Mouse (Mus musculus) embryonic facial prominence, embryonic 14.5 days (tissue): ENCODE measurements around the gene Snta1. TPM values are rescaled to one million over a fixed set of nuclear protein-coding genes. Genes with fewer than 3 reads are reported as not detected.
A peak's percentile ranks its signal among the peaks of the same experiment; 100 is the strongest.

Experiments
- ATAC-seq: fragments of 200-750 bp; cut with Nextera tagmentation; 2 replicates; pipeline ENCODE4 v1.8.0; 2017; ENCODE audit warnings: low read depth, moderate number of reproducible peaks, moderate TSS enrichment
- DNase-seq: peaks from one replicate; pipeline ENCODE4 v3.0.0-alpha.2; 2015; ENCODE audit warnings: low spot score
- H3K27ac ChIP-seq: fragments of 300-500 bp; sonication (generic); replicated peaks from 2 replicates; pipeline ENCODE4 v1.5.1; 2014; ENCODE audit warnings: low read depth, mild to moderate bottlenecking, low read length, moderate library complexity
- H3K27me3 ChIP-seq: fragments of 300-500 bp; sonication (generic); replicated peaks from 2 replicates; pipeline ENCODE4 v1.6.1; 2014; ENCODE audit warnings: low read length; ENCODE audit not compliant: control insufficient read depth, insufficient read depth
- H3K36me3 ChIP-seq: fragments of 300-500 bp; sonication (generic); 2 replicates; pipeline ENCODE4 v1.6.1; 2014; ENCODE audit warnings: low read length, mixed read lengths; ENCODE audit not compliant: control insufficient read depth, insufficient read depth
- H3K4me1 ChIP-seq: fragments of 300-500 bp; sonication (generic); 2 replicates; pipeline ENCODE4 v1.6.1; 2014; ENCODE audit warnings: antibody characterized with exemption, low read length; ENCODE audit not compliant: control insufficient read depth, insufficient read depth
- H3K4me2 ChIP-seq: fragments of 300-500 bp; sonication (generic); 2 replicates; pipeline ENCODE4 v1.6.1; 2014; ENCODE audit warnings: low read depth, mild to moderate bottlenecking, low read length, moderate library complexity, mixed read lengths
- H3K4me3 ChIP-seq: fragments of 300-500 bp; sonication (generic); 2 replicates; pipeline ENCODE4 v1.5.1; 2014; ENCODE audit warnings: low read depth, mild to moderate bottlenecking, low read length
- H3K9ac ChIP-seq: fragments of 300-500 bp; sonication (generic); 2 replicates; pipeline ENCODE4 v1.6.1; 2014; ENCODE audit warnings: low read depth, mild to moderate bottlenecking, low read length, moderate library complexity, mixed read lengths
- H3K9me3 ChIP-seq: fragments of 300-500 bp; sonication (generic); 2 replicates; pipeline ENCODE4 v1.6.1; 2016; ENCODE audit warnings: low read length; ENCODE audit not compliant: control insufficient read depth
- WGBS: fragments of 180-500 bp; shearing (Covaris S2); extraction: QIAGEN DNeasy Blood & Tissue Kit; methylation state at CpG from one replicate; pipeline ENCODE4 v1.1.7; 2014; 5-methylcytosine and 5-hydroxymethylcytosine counted together
- polyA plus RNA-seq: library from polyadenylated mRNA; unstranded; fragments of >200 nt; fragmentation: Nextera tagmentation; extraction: Ambion mirVana; gene quantifications from 2 replicates; pipeline ENCODE4 v1.2.1, GENCODE M21; 2014

The Snta1 gene
- polyA plus RNA-seq, 1 experiment from 2014 or later = 10.4 TPM

DNA sequence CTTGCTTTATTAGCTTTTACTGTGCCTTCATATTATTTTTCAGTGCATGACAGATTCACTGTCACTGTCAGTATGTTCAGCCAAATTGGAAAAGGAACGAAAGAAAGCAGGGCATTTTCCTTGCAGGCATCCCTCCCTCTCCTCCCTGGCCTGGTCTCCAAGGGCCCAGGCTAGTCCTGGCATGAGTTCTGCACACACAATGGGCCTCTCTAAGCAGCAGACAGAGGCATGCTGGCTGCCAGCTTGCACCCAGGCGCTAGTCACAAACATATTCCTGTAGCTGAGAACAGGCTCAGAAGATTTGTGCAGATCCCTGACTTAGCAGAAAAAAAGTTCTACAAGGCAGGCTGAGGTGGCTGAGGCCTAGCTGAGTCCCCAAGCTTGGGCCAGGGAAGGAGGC lies 8.6 kb downstream of the Snta1 start:
- Histone ChIP-seq H3K4me3 (no peak overlapping the region), H3K27me3 (no peaks in the 10 kb centered on the region), H3K9ac (no peak overlapping the region), H3K27ac (no peak overlapping the region), H3K9me3 (no peaks in the 10 kb centered on the region), H3K4me1 (peaks cover 15% of the 10 kb centered on the region), H3K4me2 (no peak overlapping the region), H3K36me3 (no peaks in the 10 kb centered on the region)
- no peak for DNase-seq
- WGBS = 64% methylated on average over 2 of the region's 2 CpGs
- ATAC-seq = no peak

DNA sequence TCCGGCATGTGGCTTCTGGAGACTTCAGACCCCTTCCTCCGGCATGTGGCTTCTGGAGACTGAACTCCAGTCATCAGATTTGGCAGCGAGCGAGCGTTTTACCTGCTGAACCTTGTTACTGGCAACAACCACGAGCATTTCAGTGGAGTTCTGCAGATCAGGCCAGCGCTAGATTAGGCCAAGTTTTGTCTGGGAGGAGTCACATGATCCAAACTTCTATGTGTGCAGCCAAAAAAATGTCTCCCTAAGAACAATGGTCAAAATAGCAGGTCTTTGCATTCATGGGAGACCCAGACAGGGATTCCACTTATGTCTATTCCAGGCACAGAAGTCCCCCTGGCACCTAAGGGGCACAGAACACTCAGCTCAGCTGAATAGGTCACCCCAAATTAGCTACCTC lies 9.6 kb downstream of the Snta1 start:
- no peaks in the 10 kb centered on the region for H3K27me3 ChIP-seq
- no peaks in the 10 kb centered on the region for H3K9me3 ChIP-seq
- peaks cover 8% of the 10 kb centered on the region for H3K4me1 ChIP-seq
- no peak overlapping the region for H3K4me2 ChIP-seq
- no peak overlapping the region for H3K9ac ChIP-seq
- 0 out of 2 replicates have a peak overlapping the region, but pooled peaks have one; percentile 21 for H3K27ac ChIP-seq
- peak; percentile 52 for DNase-seq
- no peak for ATAC-seq
- H3K36me3 ChIP-seq = no peaks in the 10 kb centered on the region
- H3K4me3 ChIP-seq = no peak overlapping the region
- 73% methylated on average over 7 of the region's 7 CpGs for WGBS

DNA sequence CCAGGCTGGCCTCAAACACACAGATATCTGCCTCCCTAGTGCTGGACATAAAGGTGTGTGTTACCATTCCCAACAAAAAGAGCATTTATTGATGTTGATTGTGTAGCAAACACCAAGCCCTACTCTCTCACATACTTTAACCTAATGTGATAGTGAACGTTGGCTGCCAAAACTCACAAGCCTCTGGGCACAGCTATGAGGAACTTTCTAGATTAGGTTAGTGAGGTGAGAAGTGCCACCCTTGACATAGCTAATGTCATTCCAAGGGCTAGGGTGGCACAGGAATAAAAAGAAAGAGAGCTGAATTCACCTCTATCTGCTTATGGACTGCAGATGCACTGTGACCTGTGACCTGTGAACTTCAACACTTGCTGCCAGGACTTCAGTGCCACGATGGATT lies 11.4 kb downstream of the Snta1 start:
- WGBS = 78% methylated on average over 2 of the region's 2 CpGs
- Histone ChIP-seq H3K27me3 (no peaks in the 10 kb centered on the region), H3K9ac (no peak overlapping the region), H3K4me3 (no peak overlapping the region), H3K27ac (no peak overlapping the region), H3K9me3 (no peaks in the 10 kb centered on the region), H3K36me3 (no peaks in the 10 kb centered on the region), H3K4me2 (no peak overlapping the region), H3K4me1 (no peaks in the 10 kb centered on the region)
- no peak for ATAC-seq
- DNase-seq = no peak

DNA sequence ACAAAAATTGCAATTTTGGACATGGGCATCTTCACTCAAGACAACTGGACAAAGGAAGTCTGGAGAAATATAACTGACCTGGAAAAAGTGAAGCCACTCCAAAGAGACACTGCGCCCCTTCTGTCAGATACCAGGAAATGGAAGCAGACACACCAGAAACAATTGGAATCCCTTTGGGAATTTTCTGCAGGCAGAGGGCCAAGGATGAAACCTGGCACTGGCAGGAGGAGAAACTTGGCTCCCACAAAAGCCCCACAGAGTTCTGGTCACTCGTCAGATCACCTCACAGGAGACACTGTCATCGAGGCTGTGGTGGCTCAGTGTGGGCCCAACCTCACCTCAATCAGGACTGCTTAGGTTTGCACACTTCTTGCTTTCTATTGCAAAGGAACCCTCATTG lies 13.3 kb downstream of the Snta1 start:
- Histone ChIP-seq H3K36me3 (no peaks in the 10 kb centered on the region), H3K4me3 (no peak overlapping the region), H3K27me3 (no peaks in the 10 kb centered on the region), H3K4me1 (no peaks in the 10 kb centered on the region), H3K27ac (no peak overlapping the region), H3K4me2 (no peak overlapping the region), H3K9ac (no peak overlapping the region), H3K9me3 (no peaks in the 10 kb centered on the region)
- ATAC-seq (no peak), DNase-seq (no peak)
- WGBS = 70% methylated on average over 3 of the region's 3 CpGs

DNA sequence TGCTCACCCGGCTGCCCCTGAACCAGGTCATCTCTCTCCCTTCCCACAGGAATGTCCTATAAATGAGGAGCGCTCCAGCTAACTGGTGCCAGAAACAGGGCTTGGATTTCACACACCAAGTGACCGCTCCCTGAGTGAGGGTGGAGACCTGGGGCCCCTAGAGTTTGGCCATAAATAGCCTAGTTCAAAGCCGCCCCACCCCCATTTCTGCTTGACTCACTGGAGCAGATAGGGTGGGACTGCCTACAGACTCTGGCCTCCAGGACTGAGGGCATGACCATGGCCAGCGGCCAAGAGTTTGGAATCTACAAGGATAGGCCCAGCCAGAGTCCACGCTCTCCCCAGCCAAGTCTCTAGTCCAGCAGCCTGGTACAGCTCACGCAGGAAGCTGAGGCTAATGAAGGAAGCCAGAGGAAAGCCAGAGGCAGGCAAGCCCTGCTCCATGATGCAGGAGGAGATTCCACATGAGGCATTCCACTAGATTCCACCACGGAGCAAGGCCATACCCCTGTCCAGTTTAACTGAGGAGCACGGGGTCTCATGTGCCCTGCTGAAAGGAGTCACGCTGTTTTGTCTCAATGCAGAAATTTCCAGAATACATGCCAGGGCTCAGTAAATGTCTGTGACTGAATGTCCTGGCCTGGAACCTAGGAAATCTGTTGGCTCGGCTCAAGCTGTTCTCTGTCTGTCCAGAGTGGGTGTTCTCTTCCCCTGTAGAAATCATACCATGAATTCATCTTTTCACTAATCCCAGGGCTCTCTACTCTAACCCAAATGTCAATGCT lies 17.5 kb downstream of the Snta1 start:
- 0 out of 2 replicates have a peak overlapping the region, but pooled peaks have one; percentile 21 for H3K27ac ChIP-seq
- no peaks in the 10 kb centered on the region for H3K9me3 ChIP-seq
- H3K9ac ChIP-seq = no peak overlapping the region
- DNase-seq (peak; percentile 68), ATAC-seq (peak; percentile 81)
- H3K4me1 ChIP-seq = no peaks in the 10 kb centered on the region
- H3K4me2 ChIP-seq = no peak overlapping the region
- H3K27me3 ChIP-seq = no peaks in the 10 kb centered on the region
- no peak overlapping the region for H3K4me3 ChIP-seq
- no peaks in the 10 kb centered on the region for H3K36me3 ChIP-seq
- 82% methylated on average over 10 of the region's 11 CpGs for WGBS

- DNase-seq (no peak), ATAC-seq (no peak)
- H3K4me3 ChIP-seq = no peak overlapping the region
- no peaks in the 10 kb centered on the region for H3K27me3 ChIP-seq
- no peaks in the 10 kb centered on the region for H3K9me3 ChIP-seq
- no peak overlapping the region for H3K27ac ChIP-seq
- H3K4me2 ChIP-seq = no peak overlapping the region
- WGBS = 81% methylated on average over 7 of the region's 7 CpGs
- H3K4me1 ChIP-seq = no peaks in the 10 kb centered on the region
- no peaks in the 10 kb centered on the region for H3K36me3 ChIP-seq
- no peak overlapping the region for H3K9ac ChIP-seq
Observed at GRCm38 (mm10) chr2:154379103-154379502, 28.8 kb downstream of the Snta1 start.

- H3K4me1 ChIP-seq = no peaks in the 10 kb centered on the region
Observed at GRCm38 (mm10) chr2:154374807-154375601, 32.9 kb downstream of the Snta1 start.

DNA sequence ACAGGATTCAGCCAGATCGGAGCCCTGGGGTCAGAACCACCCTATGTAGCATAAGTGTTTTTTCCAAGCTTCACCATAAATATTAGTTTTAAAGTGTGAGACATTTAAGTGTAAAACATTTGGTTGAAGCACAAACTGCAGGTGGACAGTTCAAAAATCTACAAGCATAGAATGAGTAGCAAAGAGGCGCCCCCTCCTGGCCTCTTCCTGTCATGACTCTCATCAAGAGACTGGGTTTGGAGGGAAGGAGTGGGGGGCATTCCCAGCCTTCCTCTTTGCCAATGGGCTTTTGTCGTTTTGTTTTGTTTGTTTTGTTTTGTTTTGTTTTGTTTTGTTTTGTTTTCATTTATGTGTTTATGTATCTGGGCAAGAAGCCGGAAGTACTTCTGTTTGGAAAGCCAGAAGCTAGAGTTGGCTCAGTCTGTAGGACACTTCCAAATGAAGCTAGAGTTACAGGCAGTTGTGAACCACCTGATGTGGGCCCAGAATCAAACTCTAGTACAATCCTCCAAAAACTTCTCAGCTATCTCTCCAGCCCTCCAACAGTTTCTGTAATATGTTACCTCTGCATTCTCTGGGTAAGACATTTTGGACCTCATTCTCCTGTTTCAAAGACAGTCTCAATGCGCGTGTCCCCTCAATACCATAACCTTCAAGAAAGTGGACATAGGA lies 33.8 kb downstream of the Snta1 start:
- H3K36me3 ChIP-seq = peaks cover 12% of the 10 kb centered on the region; the same call in 1 of the 2 replicates
- no peaks in the 10 kb centered on the region for H3K9me3 ChIP-seq
- no peaks in the 10 kb centered on the region for H3K4me1 ChIP-seq
- WGBS = 59% methylated on average over 6 of the region's 6 CpGs
- H3K27me3 ChIP-seq = no peaks in the 10 kb centered on the region
- DNase-seq (peak; percentile 58), ATAC-seq (no peak)
- H3K4me2 ChIP-seq = no peak overlapping the region
- no peak overlapping the region for H3K27ac ChIP-seq
- H3K4me3 ChIP-seq = no peak overlapping the region
- H3K9ac ChIP-seq = no peak overlapping the region

More at GRCm38 (mm10) chr2:154374807-154375601, 32.9 kb downstream of the Snta1 start:
- H3K27ac ChIP-seq = no peak overlapping the region
- WGBS = 74% methylated on average over 6 of the region's 6 CpGs
- H3K27me3 ChIP-seq = no peaks in the 10 kb centered on the region
- no peaks in the 10 kb centered on the region for H3K9me3 ChIP-seq
- no peak overlapping the region for H3K9ac ChIP-seq
- no peak overlapping the region for H3K4me2 ChIP-seq
- no peak for DNase-seq
- peaks cover 5% of the 10 kb centered on the region; the same call in 1 of the 2 replicates for H3K36me3 ChIP-seq
- no peak overlapping the region for H3K4me3 ChIP-seq
- no peak for ATAC-seq
